Mouse (Mus musculus) lung, embryonic 16.5 days (tissue): ENCODE measurements around the gene Peg3. TPM values are rescaled to one million over a fixed set of nuclear protein-coding genes. Genes with fewer than 3 reads are reported as not detected.

Experiments used
- ATAC-seq: fragments of 200-750 bp; cut with Nextera tagmentation; 2 replicates; pipeline ENCODE4 v1.8.0; 2017; ENCODE audit warnings: low read depth, mild to moderate bottlenecking, moderate library complexity
- H3K27ac ChIP-seq: fragments of 300-500 bp; sonication (generic); 2 replicates; pipeline ENCODE4 v1.5.1; 2014; ENCODE audit warnings: mild to moderate bottlenecking, control low read depth, low read length
- H3K27me3 ChIP-seq: fragments of 300-500 bp; sonication (generic); 2 replicates; pipeline ENCODE4 v1.6.1; 2014; ENCODE audit warnings: low read depth, low read length, mixed read lengths; ENCODE audit not compliant: control insufficient read depth, insufficient read depth
- H3K36me3 ChIP-seq: fragments of 300-500 bp; sonication (generic); 2 replicates; pipeline ENCODE4 v1.6.1; 2014; ENCODE audit warnings: low read length; ENCODE audit not compliant: control insufficient read depth, insufficient read depth
- H3K4me1 ChIP-seq: fragments of 300-500 bp; sonication (generic); replicated peaks from 2 replicates; pipeline ENCODE4 v1.6.1; 2014; ENCODE audit warnings: low read length, mixed read lengths; ENCODE audit not compliant: control insufficient read depth, insufficient read depth
- H3K4me2 ChIP-seq: fragments of 300-500 bp; sonication (generic); 2 replicates; pipeline ENCODE4 v1.6.1; 2014; ENCODE audit warnings: low read depth, low read length, control low read depth
- H3K4me3 ChIP-seq: fragments of 300-500 bp; sonication (generic); 2 replicates; pipeline ENCODE4 v1.5.1; 2014; ENCODE audit warnings: mild to moderate bottlenecking, low read length, control low read depth
- H3K9ac ChIP-seq: fragments of 300-500 bp; sonication (generic); 2 replicates; pipeline ENCODE4 v1.6.1; 2014; ENCODE audit warnings: low read length, control low read depth
- H3K9me3 ChIP-seq: fragments of 300-500 bp; sonication (generic); 2 replicates; pipeline ENCODE4 v1.6.1; 2016; ENCODE audit warnings: low read length; ENCODE audit not compliant: control insufficient read depth
- WGBS: fragments of 180-500 bp; shearing (Covaris S2); extraction: QIAGEN DNeasy Blood & Tissue Kit; methylation state at CpG from one replicate; pipeline ENCODE4 v1.1.7; 2014; 5-methylcytosine and 5-hydroxymethylcytosine counted together
- polyA plus RNA-seq: library from polyadenylated mRNA; unstranded; fragments of >200 nt; fragmentation: Nextera tagmentation; extraction: Ambion mirVana; gene quantifications from 2 replicates; pipeline ENCODE4 v1.2.1, GENCODE M21; 2015

Peg3 gene
- polyA plus RNA-seq, 1 experiment from 2014 or later: 119 TPM

DNA sequence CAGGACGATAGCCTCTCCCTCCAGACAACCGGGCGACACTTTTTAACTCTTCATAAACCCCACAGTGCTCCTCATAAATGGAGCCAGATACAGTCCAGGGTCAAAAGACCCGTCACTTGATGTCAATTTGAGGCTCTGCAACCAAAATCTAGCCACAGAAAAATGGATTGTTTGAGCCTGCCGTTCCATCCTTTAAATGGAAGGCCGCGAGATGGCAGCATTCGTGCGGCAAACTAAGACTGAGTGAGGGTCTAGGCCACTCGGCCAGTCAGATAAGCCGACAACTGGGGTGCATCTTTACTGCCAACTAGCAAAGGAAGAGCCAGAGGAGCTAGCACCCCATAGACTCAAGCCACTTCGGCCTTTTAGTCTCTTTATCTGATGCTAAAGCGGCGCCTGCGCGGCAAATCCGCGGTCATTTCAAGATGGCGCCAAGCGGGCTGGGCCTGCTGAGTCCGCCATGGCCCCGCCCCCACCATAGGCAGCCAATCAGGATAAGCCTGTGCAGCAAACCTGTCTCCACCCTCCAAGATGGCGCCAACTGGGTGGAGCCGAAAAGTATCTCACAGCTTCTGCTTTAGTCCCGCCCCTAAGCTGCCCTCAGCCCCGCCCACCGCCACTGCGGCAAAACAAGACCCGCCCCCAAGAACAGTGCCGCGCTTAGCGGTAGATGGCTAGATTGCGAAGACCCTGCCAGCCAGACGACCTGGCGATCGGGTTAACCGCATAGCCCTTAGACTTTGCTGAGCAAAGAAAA is 992 bp downstream of the Peg3 start:
- Histone ChIP-seq H3K27me3 (no peaks in the 10 kb centered on the region), H3K9ac (peak overlapping the region; percentile 74), H3K4me2 (peak overlapping the region; percentile 61), H3K4me1 (0 out of 2 replicates have a peak, but pooled peaks cover 2% of the 10 kb centered on the region), H3K36me3 (peaks cover 3% of the 10 kb centered on the region; the same call in 1 of the 2 replicates), H3K4me3 (peak overlapping the region; percentile 64), H3K27ac (peak overlapping the region; percentile 94), H3K9me3 (peaks cover 26% of the 10 kb centered on the region)
- ATAC-seq: peak; percentile 74
- 44% methylated on average over 37 of the region's 37 CpGs for WGBS

DNA sequence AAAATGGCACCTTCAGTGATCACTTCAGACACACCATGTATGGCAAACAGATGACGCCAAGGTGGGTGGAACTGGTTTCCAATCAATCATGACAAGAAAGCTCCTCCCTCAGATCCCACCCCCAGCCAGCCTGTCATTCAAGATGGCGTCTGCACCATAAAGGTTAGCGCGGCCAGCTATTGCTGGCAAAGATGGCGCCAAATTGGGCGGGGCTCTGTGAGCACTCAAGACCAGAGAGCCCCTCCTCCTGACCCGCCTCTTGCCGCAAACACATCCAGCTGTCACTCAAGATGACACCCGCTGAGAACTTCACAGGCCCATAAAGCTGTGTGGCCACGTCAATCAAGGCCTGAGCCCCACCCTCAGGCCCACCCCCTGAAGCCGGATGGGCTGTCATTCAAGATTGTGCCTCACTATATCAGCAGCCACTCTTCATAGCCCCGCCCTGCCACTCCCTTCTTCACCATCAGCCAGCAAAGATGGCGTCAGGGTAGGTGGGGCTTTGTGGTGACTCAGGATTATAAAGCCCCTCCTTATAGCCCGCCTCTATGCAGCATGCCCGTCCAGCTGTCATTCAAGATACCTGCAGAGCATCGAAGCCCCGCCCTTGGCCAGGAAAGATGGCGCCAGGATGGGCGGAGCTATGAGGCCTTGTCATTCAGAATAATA is 1.8 kb downstream of the Peg3 start:
- WGBS: 50% methylated on average over 19 of the region's 19 CpGs
- Histone ChIP-seq H3K9me3 (peaks cover 26% of the 10 kb centered on the region), H3K36me3 (peaks cover 3% of the 10 kb centered on the region; the same call in 1 of the 2 replicates), H3K4me3 (peak overlapping the region; percentile 64), H3K4me2 (peak overlapping the region; percentile 50), H3K4me1 (0 out of 2 replicates have a peak, but pooled peaks cover 2% of the 10 kb centered on the region), H3K27me3 (no peaks in the 10 kb centered on the region), H3K27ac (peak overlapping the region; percentile 94), H3K9ac (no peak overlapping the region)
- peak; percentile 82 for ATAC-seq

DNA sequence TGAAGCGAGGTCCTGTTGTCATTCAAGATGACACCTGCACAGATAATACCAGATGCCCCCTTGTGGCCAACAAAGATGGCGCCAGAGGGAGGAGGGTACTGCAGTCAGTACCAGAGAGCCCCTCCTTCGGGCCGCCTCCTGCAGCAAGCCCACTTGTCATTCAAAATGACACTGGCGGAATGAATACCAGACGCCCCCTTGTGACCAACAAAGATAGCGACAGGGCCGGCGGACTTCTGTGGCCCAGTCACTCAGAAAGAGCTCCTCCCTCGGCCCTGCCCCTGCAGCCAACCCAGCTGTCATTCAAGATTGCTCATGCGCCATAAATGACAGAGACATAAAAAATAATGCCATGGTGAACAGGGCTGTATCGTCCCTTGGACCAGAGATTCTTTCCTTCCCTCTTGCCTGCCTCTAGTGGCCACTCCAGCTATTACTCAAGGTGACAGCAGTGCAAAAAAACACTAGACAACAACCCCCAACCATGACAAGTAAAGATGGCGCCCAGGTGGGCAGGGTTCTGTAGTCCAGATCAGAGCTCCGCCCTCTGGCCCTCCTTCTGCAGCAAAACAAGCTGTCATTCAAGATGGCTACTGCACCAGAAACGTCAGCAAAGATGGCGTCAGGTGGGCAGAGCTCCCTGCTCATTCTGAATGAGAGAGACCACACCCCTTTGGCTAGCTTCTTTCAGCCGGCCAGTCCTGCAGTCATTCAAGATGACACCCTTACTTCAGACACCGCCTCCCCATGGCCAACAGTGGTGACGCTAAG is 2.7 kb downstream of the Peg3 start:
- ATAC-seq: peak; percentile 49
- H3K27me3 ChIP-seq: no peaks in the 10 kb centered on the region
- peak overlapping the region; percentile 90 for H3K27ac ChIP-seq
- H3K9ac ChIP-seq: 0 out of 2 replicates have a peak overlapping the region, but pooled peaks have one; percentile 22
- peaks cover 26% of the 10 kb centered on the region for H3K9me3 ChIP-seq
- WGBS: 51% methylated on average over 19 of the region's 19 CpGs
- H3K36me3 ChIP-seq: peaks cover 3% of the 10 kb centered on the region; the same call in 1 of the 2 replicates
- peak overlapping the region; percentile 64 for H3K4me3 ChIP-seq
- peak overlapping the region; percentile 50 for H3K4me2 ChIP-seq
- 0 out of 2 replicates have a peak, but pooled peaks cover 2% of the 10 kb centered on the region for H3K4me1 ChIP-seq

DNA sequence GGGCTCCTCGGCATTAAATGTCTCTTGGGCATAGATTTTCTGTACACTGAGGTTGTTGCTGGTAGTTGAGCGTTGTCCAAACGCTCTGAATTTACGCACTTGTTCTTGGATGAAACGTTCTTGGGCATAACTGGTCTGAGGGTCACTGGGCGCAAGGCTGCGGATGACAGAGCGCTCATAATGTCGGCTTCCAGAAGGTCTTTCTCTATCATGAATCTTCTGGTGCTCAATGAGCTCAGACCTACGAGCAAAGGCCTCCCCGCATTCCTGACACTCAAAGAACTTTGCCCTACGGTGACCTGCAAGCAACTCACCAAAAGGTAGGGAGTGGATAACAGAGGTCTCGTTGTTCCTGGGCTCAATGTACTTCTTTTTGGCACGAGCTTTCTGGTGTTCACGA is 20.8 kb downstream of the Peg3 start:
- WGBS: 88% methylated on average over 15 of the region's 15 CpGs
- no peak overlapping the region for H3K4me2 ChIP-seq
- 0 out of 2 replicates have a peak, but pooled peaks cover 2% of the 10 kb centered on the region for H3K9me3 ChIP-seq
- H3K4me3 ChIP-seq: no peak overlapping the region
- H3K27me3 ChIP-seq: no peaks in the 10 kb centered on the region
- no peaks in the 10 kb centered on the region for H3K4me1 ChIP-seq
- no peak overlapping the region for H3K9ac ChIP-seq
- no peak overlapping the region for H3K27ac ChIP-seq
- H3K36me3 ChIP-seq: peaks cover 23% of the 10 kb centered on the region
- no peak for ATAC-seq

DNA sequence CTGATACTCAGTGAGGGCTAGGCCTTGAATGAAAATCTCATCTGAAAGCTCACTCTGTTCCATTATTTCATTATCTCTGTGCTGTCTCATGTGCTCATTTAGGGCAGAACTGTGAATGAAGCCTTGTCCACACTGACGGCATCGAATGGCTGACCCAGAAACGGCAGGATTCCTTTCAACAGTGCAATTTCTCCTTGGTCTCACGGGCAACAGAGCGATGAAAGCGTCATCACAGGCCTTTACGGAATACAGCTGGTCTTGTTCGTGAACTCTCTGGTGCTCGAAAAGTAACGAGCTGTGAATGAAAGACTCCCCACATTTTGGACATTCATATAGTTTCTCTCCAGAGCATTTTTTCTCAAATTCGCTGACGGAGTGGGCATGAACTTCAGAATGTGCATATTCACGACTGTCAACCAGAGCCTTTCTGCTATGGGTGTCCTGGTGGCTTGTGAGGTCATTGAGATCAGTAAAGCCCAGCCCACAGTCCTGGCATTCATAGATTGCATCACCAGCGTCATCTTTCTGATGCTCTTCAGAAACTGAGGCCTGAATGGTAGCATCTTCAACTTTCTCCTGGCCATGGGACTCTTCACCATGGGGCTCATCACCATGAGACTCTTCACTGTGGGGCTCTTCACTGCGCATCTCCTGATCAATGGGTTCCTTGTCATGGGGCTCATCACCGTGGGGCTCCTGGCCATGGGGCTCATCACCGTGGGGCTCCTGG is 21.6 kb downstream of the Peg3 start:
- no peak for ATAC-seq
- Histone ChIP-seq H3K36me3 (peaks cover 23% of the 10 kb centered on the region), H3K27me3 (no peaks in the 10 kb centered on the region), H3K4me3 (no peak overlapping the region), H3K9ac (no peak overlapping the region), H3K9me3 (0 out of 2 replicates have a peak, but pooled peaks cover 2% of the 10 kb centered on the region), H3K4me2 (no peak overlapping the region), H3K4me1 (no peaks in the 10 kb centered on the region), H3K27ac (no peak overlapping the region)
- 71% methylated on average over 17 of the region's 17 CpGs for WGBS

DNA sequence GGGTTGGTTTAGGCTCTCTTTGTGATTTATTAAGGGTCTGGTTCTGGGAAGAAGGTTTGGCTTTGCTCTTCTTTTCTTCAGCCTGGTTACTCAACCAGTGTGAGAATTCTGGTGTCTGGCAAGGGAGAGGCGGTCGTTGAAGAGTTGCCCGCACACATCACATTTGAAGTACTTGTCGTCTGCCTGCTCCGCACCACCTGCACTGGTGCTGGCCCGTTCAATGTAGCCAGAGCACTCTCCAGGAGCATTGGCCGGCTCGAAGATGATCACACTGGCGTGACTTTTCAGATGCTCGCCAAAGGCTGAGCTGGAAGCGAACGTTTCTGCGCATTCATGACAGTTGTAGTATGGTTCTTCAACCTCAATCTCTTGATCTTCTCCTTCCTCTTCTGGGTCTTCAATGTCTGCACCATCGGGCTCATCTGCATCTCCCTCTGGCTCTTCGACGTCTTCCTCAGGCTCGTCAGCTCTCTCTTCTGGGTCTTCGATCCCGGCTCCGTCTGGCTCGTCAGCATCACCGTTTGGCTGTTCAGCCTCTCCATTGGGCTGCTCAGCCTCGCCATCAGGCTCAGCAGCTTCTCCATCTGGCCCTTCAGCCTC is 22.7 kb downstream of the Peg3 start:
- H3K27ac ChIP-seq: no peak overlapping the region
- no peak overlapping the region for H3K9ac ChIP-seq
- no peaks in the 10 kb centered on the region for H3K27me3 ChIP-seq
- no peak overlapping the region for H3K4me3 ChIP-seq
- 87% methylated on average over 23 of the region's 23 CpGs for WGBS
- H3K4me2 ChIP-seq: no peak overlapping the region
- H3K36me3 ChIP-seq: peaks cover 20% of the 10 kb centered on the region
- 0 out of 2 replicates have a peak, but pooled peaks cover 2% of the 10 kb centered on the region for H3K9me3 ChIP-seq
- no peaks in the 10 kb centered on the region for H3K4me1 ChIP-seq
- no peak for ATAC-seq

DNA sequence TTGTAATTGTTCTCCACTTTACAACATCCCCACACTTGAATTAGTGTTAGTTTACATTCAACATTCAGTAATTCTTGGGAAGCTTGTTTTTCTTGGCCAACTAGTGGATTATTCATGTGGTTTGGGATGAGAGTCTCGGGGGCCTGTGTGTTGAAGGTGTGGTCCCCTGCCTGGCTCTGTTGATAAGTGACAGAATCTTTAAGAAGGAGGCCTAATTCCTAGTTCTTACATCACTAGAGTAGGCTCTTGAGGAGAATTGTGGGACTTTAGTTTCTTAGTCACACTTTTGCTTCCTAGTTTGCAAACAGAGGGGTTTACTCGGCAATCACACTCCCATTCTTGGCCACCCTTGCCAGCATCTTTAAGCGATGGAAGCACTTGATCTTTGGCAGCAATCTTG is 31.0 kb downstream of the Peg3 start:
- H3K4me3 ChIP-seq: no peak overlapping the region
- no peak overlapping the region for H3K4me2 ChIP-seq
- H3K27me3 ChIP-seq: no peaks in the 10 kb centered on the region
- H3K9me3 ChIP-seq: no peaks in the 10 kb centered on the region
- H3K36me3 ChIP-seq: no peaks in the 10 kb centered on the region
- 64% methylated on average over 3 of the region's 3 CpGs for WGBS
- no peak for ATAC-seq
- H3K4me1 ChIP-seq: no peaks in the 10 kb centered on the region
- H3K27ac ChIP-seq: no peak overlapping the region; the same call in 1 of the 2 replicates
- no peak overlapping the region for H3K9ac ChIP-seq

DNA sequence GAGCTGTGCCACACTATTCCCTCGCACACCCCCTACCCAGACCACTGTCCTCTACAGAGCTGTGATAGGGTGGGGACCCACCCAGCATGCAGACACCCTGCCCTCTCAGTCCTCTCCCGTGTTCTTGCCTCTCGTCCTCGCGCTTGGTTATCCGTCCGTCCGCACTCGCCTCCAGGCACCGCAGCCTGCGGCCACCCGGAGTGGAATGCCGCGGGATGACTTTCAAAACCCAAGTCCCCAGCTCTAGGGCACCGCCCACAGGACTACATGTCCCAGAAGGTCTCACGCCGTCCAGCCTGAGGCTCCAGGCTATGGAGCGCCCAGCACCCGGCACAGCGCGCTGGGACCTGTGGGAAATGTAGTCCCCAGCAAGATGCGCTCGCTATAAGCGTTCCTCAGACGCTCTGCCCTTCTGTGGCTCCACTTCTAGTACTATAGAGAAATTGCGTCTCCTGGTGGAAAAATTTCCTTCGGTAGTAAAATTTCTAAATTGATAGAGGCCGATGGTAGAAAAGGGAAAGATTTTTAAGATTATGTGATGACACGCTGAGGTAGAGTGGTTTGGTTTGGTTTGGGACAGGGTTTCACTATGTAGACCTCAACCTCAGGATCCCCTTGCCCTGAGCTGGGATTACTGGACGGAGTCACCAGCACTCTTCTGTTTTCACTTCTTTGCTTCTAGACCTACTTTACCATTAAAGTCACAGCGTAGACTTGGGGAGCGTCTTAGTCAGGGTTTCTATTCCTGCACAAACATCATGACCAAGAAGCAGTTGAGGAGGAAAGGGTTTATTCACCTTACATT is 33.8 kb downstream of the Peg3 start, which contains the start of gene Zim1:
Zim1 (minus strand) TSS at position 210 of the 805 bp plus-strand sequence.
- Histone ChIP-seq H3K36me3 (no peaks in the 10 kb centered on the region), H3K27me3 (no peaks in the 10 kb centered on the region), H3K4me3 (peak within 1 kb of the TSS; percentile 62), H3K9me3 (no peaks in the 10 kb centered on the region), H3K4me1 (no peaks in the 10 kb centered on the region), H3K27ac (no peak within 1 kb of the TSS), H3K4me2 (peak within 1 kb of the TSS; percentile 86), H3K9ac (peak within 1 kb of the TSS; percentile 72)
- 8% methylated on average over 32 of the region's 32 CpGs for WGBS
- ATAC-seq: peak; percentile 100
